Mouse (Mus musculus): ENCODE results near the gene Them5. TPM values are rescaled to one million over a fixed set of nuclear protein-coding genes. Genes with fewer than 3 reads are reported as not detected.

Them5 gene
- polyA plus RNA-seq, 1 experiment from 2014 or later = 0.42 TPM

DNA sequence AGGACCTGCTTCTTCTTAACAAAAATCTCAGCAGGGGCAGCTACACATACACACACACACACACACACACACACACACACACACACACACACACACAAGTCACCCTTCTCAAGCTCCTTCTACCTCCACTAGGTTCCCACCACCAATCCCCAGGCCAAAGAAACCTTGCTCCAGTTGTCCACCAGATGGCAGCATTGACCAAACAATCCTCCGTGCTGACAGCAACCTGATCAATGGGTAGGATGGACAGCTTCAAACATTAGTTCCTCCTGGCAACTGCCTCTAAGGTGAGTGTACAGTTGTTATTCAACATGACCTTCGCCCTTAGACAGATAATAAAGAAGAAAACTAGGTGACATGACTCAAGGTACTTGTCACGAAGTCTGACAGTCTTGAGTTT is 24.9 kb downstream of the Them5 start:
- Histone ChIP-seq H3K9me3 (ENCODE audit: control insufficient read depth, low read length) (no peaks in the 10 kb centered on the region), H3K27me3 (replicated peaks; ENCODE audit: control insufficient read depth, insufficient read depth, low read length) (peaks cover 4% of the 10 kb centered on the region; the same call in 1 of the 2 replicates), H3K4me2 (ENCODE audit: low read depth, low read length) (no peak overlapping the region), H3K4me3 (ENCODE audit: low read length) (no peak overlapping the region), H3K9ac (ENCODE audit: low read depth, low read length) (no peak overlapping the region), H3K27ac (ENCODE audit: low read length) (0 out of 2 replicates have a peak overlapping the region, but pooled peaks have one; percentile 9), H3K4me1 (ENCODE audit: control insufficient read depth, insufficient read depth, low read length) (peaks cover 12% of the 10 kb centered on the region), H3K36me3 (ENCODE audit: control insufficient read depth, insufficient read depth, low read length) (no peaks in the 10 kb centered on the region)
- 15% methylated on average over 3 of the region's 3 CpGs for WGBS
- peak; percentile 55 for ATAC-seq

DNA sequence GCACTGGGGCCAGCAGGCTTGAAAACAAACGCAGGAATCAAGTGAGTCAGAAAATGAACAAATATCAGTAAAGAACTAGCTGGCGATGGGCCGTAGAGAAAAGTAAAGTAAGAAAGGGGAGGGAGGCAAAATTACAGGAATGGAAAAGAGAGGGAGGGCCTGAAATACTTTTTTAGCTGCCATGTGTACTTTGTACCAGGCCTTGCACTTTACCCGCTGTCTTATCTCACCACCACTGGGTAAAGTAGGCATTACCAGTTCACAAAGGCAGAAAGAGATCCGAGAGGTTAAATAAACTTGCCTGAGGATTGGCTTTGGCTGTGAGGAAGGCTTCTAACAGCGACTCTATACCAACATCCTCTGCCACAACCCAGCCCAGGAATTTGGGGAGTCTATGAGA is 25.6 kb downstream of the Them5 start:
- H3K9ac ChIP-seq (ENCODE audit: low read depth, low read length) = no peak overlapping the region
- H3K9me3 ChIP-seq (ENCODE audit: control insufficient read depth, low read length) = no peaks in the 10 kb centered on the region
- no peak overlapping the region for H3K4me3 ChIP-seq (ENCODE audit: low read length)
- H3K27me3 ChIP-seq (replicated peaks; ENCODE audit: control insufficient read depth, insufficient read depth, low read length) = peaks cover 4% of the 10 kb centered on the region; the same call in 1 of the 2 replicates
- WGBS = 62% methylated on average over 6 of the region's 6 CpGs
- peaks cover 17% of the 10 kb centered on the region for H3K4me1 ChIP-seq (ENCODE audit: control insufficient read depth, insufficient read depth, low read length)
- no peak overlapping the region for H3K4me2 ChIP-seq (ENCODE audit: low read depth, low read length)
- no peak for ATAC-seq
- no peaks in the 10 kb centered on the region for H3K36me3 ChIP-seq (ENCODE audit: control insufficient read depth, insufficient read depth, low read length)
- H3K27ac ChIP-seq (ENCODE audit: low read length) = peak overlapping the region; percentile 9; the same call in 1 of the 2 replicates

DNA sequence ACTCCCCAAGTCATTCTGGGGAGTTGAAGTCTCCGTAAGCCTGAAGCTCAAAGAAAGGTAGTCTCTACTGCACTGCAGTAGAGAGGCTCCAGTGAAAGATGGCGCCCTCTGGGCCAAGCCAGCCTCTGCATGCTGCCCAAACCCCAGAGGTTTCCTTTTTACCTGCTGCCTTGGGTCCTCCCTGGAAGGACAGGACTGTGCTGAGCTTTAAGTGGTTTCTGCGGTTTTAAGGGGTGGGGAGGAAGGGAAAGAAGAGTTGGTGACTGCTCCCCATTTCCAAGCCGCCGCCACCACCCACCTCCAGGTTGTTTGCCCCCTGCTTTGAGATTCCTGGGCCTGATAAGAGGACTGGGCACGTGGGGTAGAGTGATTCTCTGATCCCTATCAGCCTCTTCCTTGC is 26.7 kb downstream of the Them5 start:
- no peaks in the 10 kb centered on the region for H3K9me3 ChIP-seq (ENCODE audit: control insufficient read depth, low read length)
- WGBS = 67% methylated on average over 6 of the region's 6 CpGs
- no peaks in the 10 kb centered on the region for H3K36me3 ChIP-seq (ENCODE audit: control insufficient read depth, insufficient read depth, low read length)
- peaks cover 19% of the 10 kb centered on the region for H3K4me1 ChIP-seq (ENCODE audit: control insufficient read depth, insufficient read depth, low read length)
- H3K9ac ChIP-seq (ENCODE audit: low read depth, low read length) = no peak overlapping the region
- H3K4me3 ChIP-seq (ENCODE audit: low read length) = no peak overlapping the region
- H3K27ac ChIP-seq (ENCODE audit: low read length) = no peak overlapping the region
- no peak overlapping the region for H3K4me2 ChIP-seq (ENCODE audit: low read depth, low read length)
- ATAC-seq = no peak
- 0 out of 2 replicates have a peak, but pooled peaks cover 4% of the 10 kb centered on the region for H3K27me3 ChIP-seq (replicated peaks; ENCODE audit: control insufficient read depth, insufficient read depth, low read length)

GRCm38 (mm10) chr3:94369709-94370108 is 27.8 kb downstream of the Them5 start:
- Histone ChIP-seq H3K9ac (ENCODE audit: low read depth, low read length) (no peak overlapping the region), H3K4me3 (ENCODE audit: low read length) (no peak overlapping the region), H3K27ac (ENCODE audit: low read length) (no peak overlapping the region), H3K36me3 (ENCODE audit: control insufficient read depth, insufficient read depth, low read length) (no peaks in the 10 kb centered on the region), H3K4me2 (ENCODE audit: low read depth, low read length) (no peak overlapping the region), H3K27me3 (replicated peaks; ENCODE audit: control insufficient read depth, insufficient read depth, low read length) (0 out of 2 replicates have a peak, but pooled peaks cover under 1% of the 10 kb centered on the region), H3K9me3 (ENCODE audit: control insufficient read depth, low read length) (no peaks in the 10 kb centered on the region), H3K4me1 (ENCODE audit: control insufficient read depth, insufficient read depth, low read length) (peaks cover 28% of the 10 kb centered on the region)
- 52% methylated on average over 2 of the region's 2 CpGs for WGBS
- no peak for ATAC-seq

- Histone ChIP-seq H3K4me2 (ENCODE audit: low read depth, low read length) (peak overlapping the region; percentile 42), H3K9ac (ENCODE audit: low read depth, low read length) (peak overlapping the region; percentile 41; the same call in 1 of the 2 replicates), H3K36me3 (ENCODE audit: control insufficient read depth, insufficient read depth, low read length) (no peaks in the 10 kb centered on the region), H3K27ac (ENCODE audit: low read length) (peak overlapping the region; percentile 58), H3K9me3 (ENCODE audit: control insufficient read depth, low read length) (no peaks in the 10 kb centered on the region), H3K4me1 (ENCODE audit: control insufficient read depth, insufficient read depth, low read length) (peaks cover 28% of the 10 kb centered on the region), H3K27me3 (replicated peaks; ENCODE audit: control insufficient read depth, insufficient read depth, low read length) (no peaks in the 10 kb centered on the region), H3K4me3 (ENCODE audit: low read length) (0 out of 2 replicates have a peak overlapping the region, but pooled peaks have one; percentile 18)
- ATAC-seq = peak; percentile 67
- WGBS = 7% methylated on average over 11 of the region's 11 CpGs
These were observed 29.7 kb downstream of the Them5 start for GRCm38 (mm10) chr3:94371637-94372036.

DNA sequence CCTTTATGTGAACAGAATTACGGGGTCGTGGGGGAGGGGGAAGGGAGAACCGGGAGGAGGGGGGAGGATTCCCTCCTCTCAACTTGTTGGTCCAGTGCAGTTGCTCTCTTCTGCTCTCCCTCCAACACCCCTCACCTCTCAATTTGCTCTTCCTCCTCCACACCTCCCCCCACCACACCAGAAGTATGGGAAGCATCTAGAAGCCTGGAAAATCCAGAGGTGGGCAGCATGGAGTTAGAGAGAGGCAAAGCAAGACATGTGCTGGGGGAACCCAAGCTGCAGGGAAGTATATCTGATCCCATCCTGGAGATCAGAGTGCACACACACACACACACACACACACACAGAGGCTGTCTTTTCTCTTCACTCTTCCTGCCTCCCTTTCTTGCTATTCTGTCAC is 30.1 kb downstream of the Them5 start:
- no peak for ATAC-seq
- peak overlapping the region; percentile 43; the same call in 1 of the 2 replicates for H3K27ac ChIP-seq (ENCODE audit: low read length)
- peak overlapping the region; percentile 42 for H3K4me2 ChIP-seq (ENCODE audit: low read depth, low read length)
- H3K9ac ChIP-seq (ENCODE audit: low read depth, low read length) = peak overlapping the region; percentile 41; the same call in 1 of the 2 replicates
- no peaks in the 10 kb centered on the region for H3K27me3 ChIP-seq (replicated peaks; ENCODE audit: control insufficient read depth, insufficient read depth, low read length)
- 0% methylated on average over 3 of the region's 3 CpGs for WGBS
- H3K4me1 ChIP-seq (ENCODE audit: control insufficient read depth, insufficient read depth, low read length) = peaks cover 28% of the 10 kb centered on the region
- no peak overlapping the region for H3K4me3 ChIP-seq (ENCODE audit: low read length)
- H3K9me3 ChIP-seq (ENCODE audit: control insufficient read depth, low read length) = no peaks in the 10 kb centered on the region
- no peaks in the 10 kb centered on the region for H3K36me3 ChIP-seq (ENCODE audit: control insufficient read depth, insufficient read depth, low read length)

DNA sequence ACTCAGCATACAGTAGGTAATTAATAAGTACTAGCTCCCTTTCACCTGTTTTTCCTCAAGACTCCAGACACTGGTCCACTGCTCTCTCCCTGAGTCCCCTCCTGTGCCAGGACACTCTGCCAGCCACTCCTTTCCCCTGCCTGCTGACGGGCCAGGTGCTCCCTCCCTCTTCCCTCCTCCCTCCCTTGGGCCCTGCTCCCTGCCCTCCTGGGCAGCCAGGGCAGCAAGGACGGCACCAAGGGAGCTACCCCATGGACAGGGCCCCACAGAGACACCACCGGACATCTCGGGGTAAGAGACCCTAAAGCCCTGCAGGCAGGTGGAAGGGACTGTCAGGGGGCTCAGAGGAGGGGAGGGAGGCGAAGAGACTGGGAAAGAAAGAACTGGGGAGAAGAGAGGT is 30.7 kb downstream of the Them5 start, which contains the start of gene Rorc:
Rorc (plus strand) TSS at position 154 of the 400 bp plus-strand sequence.
- WGBS = 15% methylated on average over 5 of the region's 5 CpGs
- H3K9me3 ChIP-seq (ENCODE audit: control insufficient read depth, low read length) = no peaks in the 10 kb centered on the region
- ATAC-seq = peak; percentile 58

GRCm38 (mm10) chr3:94373090-94373489 is 31.2 kb downstream of the Them5 start:
- Histone ChIP-seq H3K4me1 (ENCODE audit: control insufficient read depth, insufficient read depth, low read length) (peaks cover 30% of the 10 kb centered on the region), H3K9ac (ENCODE audit: low read depth, low read length) (peak overlapping the region; percentile 50), H3K9me3 (ENCODE audit: control insufficient read depth, low read length) (no peaks in the 10 kb centered on the region), H3K4me3 (ENCODE audit: low read length) (peak overlapping the region; percentile 44), H3K27me3 (replicated peaks; ENCODE audit: control insufficient read depth, insufficient read depth, low read length) (no peaks in the 10 kb centered on the region), H3K27ac (ENCODE audit: low read length) (peak overlapping the region; percentile 52), H3K4me2 (ENCODE audit: low read depth, low read length) (peak overlapping the region; percentile 53), H3K36me3 (ENCODE audit: control insufficient read depth, insufficient read depth, low read length) (no peaks in the 10 kb centered on the region)
- peak; percentile 55 for ATAC-seq
- WGBS = 10% methylated on average over 10 of the region's 10 CpGs

More for the DNA sequence above, 30.7 kb downstream of the Them5 start, which contains the start of gene Rorc:
- Histone ChIP-seq H3K4me1 (ENCODE audit: control insufficient read depth, insufficient read depth, low read length) (peaks cover 30% of the 10 kb centered on the region), H3K9ac (ENCODE audit: low read depth, low read length) (peak within 1 kb of the TSS; percentile 50), H3K27me3 (replicated peaks; ENCODE audit: control insufficient read depth, insufficient read depth, low read length) (no peaks in the 10 kb centered on the region), H3K4me3 (ENCODE audit: low read length) (peak within 1 kb of the TSS; percentile 44), H3K27ac (ENCODE audit: low read length) (peak within 1 kb of the TSS; percentile 52), H3K4me2 (ENCODE audit: low read depth, low read length) (peak within 1 kb of the TSS; percentile 53), H3K36me3 (ENCODE audit: control insufficient read depth, insufficient read depth, low read length) (no peaks in the 10 kb centered on the region)

DNA sequence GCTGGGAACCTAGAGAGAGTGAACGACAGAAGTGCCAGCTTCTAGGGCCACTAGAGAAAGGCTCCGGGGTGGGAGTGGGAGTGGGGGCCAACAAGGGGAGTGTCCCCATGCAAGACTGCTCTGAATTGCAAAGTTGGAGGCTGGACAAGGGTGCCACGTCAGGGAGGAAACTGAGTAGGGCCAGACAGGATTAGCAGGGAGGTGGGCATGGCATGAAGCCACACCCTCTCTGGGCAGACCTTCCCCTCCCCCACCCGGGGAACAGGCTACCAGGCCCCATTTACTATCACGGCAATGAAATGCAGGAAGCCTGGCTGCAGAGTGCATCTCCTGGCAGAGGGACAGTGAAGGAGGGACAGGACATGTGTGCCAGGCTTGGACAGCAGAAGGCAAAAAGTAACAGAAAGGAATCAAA is 31.7 kb downstream of the Them5 start:
- peaks cover 30% of the 10 kb centered on the region for H3K4me1 ChIP-seq (ENCODE audit: control insufficient read depth, insufficient read depth, low read length)
- H3K27me3 ChIP-seq (replicated peaks; ENCODE audit: control insufficient read depth, insufficient read depth, low read length) = no peaks in the 10 kb centered on the region
- H3K4me3 ChIP-seq (ENCODE audit: low read length) = peak overlapping the region; percentile 44
- H3K36me3 ChIP-seq (ENCODE audit: control insufficient read depth, insufficient read depth, low read length) = no peaks in the 10 kb centered on the region
- H3K27ac ChIP-seq (ENCODE audit: low read length) = peak overlapping the region; percentile 52
- peak overlapping the region; percentile 50 for H3K9ac ChIP-seq (ENCODE audit: low read depth, low read length)
- 3% methylated on average over 5 of the region's 5 CpGs for WGBS
- H3K4me2 ChIP-seq (ENCODE audit: low read depth, low read length) = peak overlapping the region; percentile 53
- no peaks in the 10 kb centered on the region for H3K9me3 ChIP-seq (ENCODE audit: control insufficient read depth, low read length)
- peak; percentile 50 for ATAC-seq

- no peaks in the 10 kb centered on the region for H3K36me3 ChIP-seq (ENCODE audit: control insufficient read depth, insufficient read depth, low read length)
- no peak overlapping the region for H3K27ac ChIP-seq (ENCODE audit: low read length)
- H3K4me3 ChIP-seq (ENCODE audit: low read length) = no peak overlapping the region
- H3K9ac ChIP-seq (ENCODE audit: low read depth, low read length) = no peak overlapping the region
- H3K9me3 ChIP-seq (ENCODE audit: control insufficient read depth, low read length) = no peaks in the 10 kb centered on the region
- H3K4me1 ChIP-seq (ENCODE audit: control insufficient read depth, insufficient read depth, low read length) = peaks cover 30% of the 10 kb centered on the region
- H3K4me2 ChIP-seq (ENCODE audit: low read depth, low read length) = no peak overlapping the region
- H3K27me3 ChIP-seq (replicated peaks; ENCODE audit: control insufficient read depth, insufficient read depth, low read length) = no peaks in the 10 kb centered on the region
- ATAC-seq = no peak
These were observed 32.7 kb downstream of the Them5 start for GRCm38 (mm10) chr3:94374636-94375035.

Measured in intestine, embryonic 16.5 days (tissue).